Mouse (Mus musculus) spleen, postnatal 14 days (tissue): ENCODE results near the gene Maged2.
"Not testable (repeated sequence)": the region's sequence is repeated elsewhere in the genome, so short reads cannot be mapped to it uniquely, and the experiment has no call there.

Source experiments
- DNase-seq, 2 experiments: peaks; one replicate each; pipeline ENCODE4 v3.0.0; 2021 to 2022; ENCODE audit warnings: low spot score in 2 of 2

Maged2 gene

GRCm38 (mm10) chrX:150814139-150814469 is at the start of gene Maged2:
Gene Maged2, minus strand, starts transcription at chrX:150814345.
- DNase-seq: no peak

- no peak for DNase-seq
These were observed 34.1 kb upstream of the Maged2 start for GRCm38 (mm10) chrX:150848230-150848629.

- DNase-seq: not testable (repeated sequence)
These were observed 31.5 kb upstream of the Maged2 start for GRCm38 (mm10) chrX:150845480-150846205.

- DNase-seq: not testable (repeated sequence)
These were observed 29.1 kb upstream of the Maged2 start for GRCm38 (mm10) chrX:150843257-150843656.

- DNase-seq: no peak
These were observed 16.2 kb upstream of the Maged2 start for GRCm38 (mm10) chrX:150830297-150830696.

- DNase-seq: no peak
These were observed 3.1 kb upstream of the Maged2 start for GRCm38 (mm10) chrX:150817278-150817677.

GRCm38 (mm10) chrX:150815601-150816000 is 1.5 kb upstream of the Maged2 start:
- DNase-seq: no peak

GRCm38 (mm10) chrX:150813464-150814138 is 544 bp downstream of the Maged2 start:
- DNase-seq: no peak

GRCm38 (mm10) chrX:150812787-150813298 is 1.3 kb downstream of the Maged2 start:
- peak; percentile 32 to 37 for DNase-seq

- not testable (repeated sequence) for DNase-seq
These were observed 13.2 kb downstream of the Maged2 start for GRCm38 (mm10) chrX:150800987-150801386.

GRCm38 (mm10) chrX:150798493-150799177 is 15.5 kb downstream of the Maged2 start:
- DNase-seq: not testable (repeated sequence)
